Mouse (Mus musculus) midbrain, embryonic 14.5 days (tissue): ENCODE results near the gene Umodl1. TPM values are rescaled to one million over a fixed set of nuclear protein-coding genes. Genes with fewer than 3 reads are reported as not detected.

Experiments used
- ATAC-seq: fragments of 200-750 bp; cut with Nextera tagmentation; 2 replicates; pipeline ENCODE4 v1.8.0; 2017; ENCODE audit warnings: moderate number of reproducible peaks, moderate library complexity; ENCODE audit not compliant: low FRiP score, low TSS enrichment
- DNase-seq: peaks from one replicate; pipeline ENCODE4 v3.0.0-alpha.2; 2015
- H3K27ac ChIP-seq: fragments of 300-500 bp; sonication (generic); replicated peaks from 2 replicates; pipeline ENCODE4 v1.5.1; 2014; ENCODE audit warnings: mild to moderate bottlenecking, low read depth, low read length, moderate library complexity
- H3K27me3 ChIP-seq: fragments of 300-500 bp; sonication (generic); 2 replicates; pipeline ENCODE4 v1.6.1; 2014; ENCODE audit warnings: low read length, control low read depth, mixed read lengths; ENCODE audit not compliant: control insufficient read depth, insufficient read depth
- H3K36me3 ChIP-seq: fragments of 300-500 bp; sonication (generic); 2 replicates; pipeline ENCODE4 v1.6.1; 2014; ENCODE audit warnings: low read length, control low read depth; ENCODE audit not compliant: control insufficient read depth, insufficient read depth
- H3K4me1 ChIP-seq: fragments of 300-500 bp; sonication (generic); 2 replicates; pipeline ENCODE4 v1.6.1; 2014; ENCODE audit warnings: mild to moderate bottlenecking, antibody characterized with exemption, low read length, control low read depth; ENCODE audit not compliant: control insufficient read depth, insufficient read depth
- H3K4me2 ChIP-seq: fragments of 300-500 bp; sonication (generic); 2 replicates; pipeline ENCODE4 v1.6.1; 2014; ENCODE audit warnings: mild to moderate bottlenecking, low read length, moderate library complexity
- H3K4me3 ChIP-seq: fragments of 300-500 bp; sonication (generic); replicated peaks from 2 replicates; pipeline ENCODE4 v1.5.1; 2014; ENCODE audit warnings: low read depth, low read length
- H3K9ac ChIP-seq: fragments of 300-500 bp; sonication (generic); replicated peaks from 2 replicates; pipeline ENCODE4 v1.6.1; 2014; ENCODE audit warnings: mild to moderate bottlenecking, low read length, moderate library complexity
- H3K9me3 ChIP-seq: fragments of 300-500 bp; sonication (generic); 2 replicates; pipeline ENCODE4 v1.6.1; 2016; ENCODE audit warnings: low read length, control low read depth, mixed read lengths; ENCODE audit not compliant: control insufficient read depth
- WGBS: fragments of 180-500 bp; shearing (Covaris S2); extraction: QIAGEN DNeasy Blood & Tissue Kit; methylation state at CpG from one replicate; pipeline ENCODE4 v1.1.7; 2014; 5-methylcytosine and 5-hydroxymethylcytosine counted together
- polyA plus RNA-seq: library from polyadenylated mRNA; unstranded; fragments of >200 nt; fragmentation: Nextera tagmentation; extraction: Ambion mirVana; gene quantifications from 2 replicates; pipeline ENCODE4 v1.2.1, GENCODE M21; 2014

Gene Umodl1
- polyA plus RNA-seq, 1 experiment from 2014 or later, result not detected

DNA sequence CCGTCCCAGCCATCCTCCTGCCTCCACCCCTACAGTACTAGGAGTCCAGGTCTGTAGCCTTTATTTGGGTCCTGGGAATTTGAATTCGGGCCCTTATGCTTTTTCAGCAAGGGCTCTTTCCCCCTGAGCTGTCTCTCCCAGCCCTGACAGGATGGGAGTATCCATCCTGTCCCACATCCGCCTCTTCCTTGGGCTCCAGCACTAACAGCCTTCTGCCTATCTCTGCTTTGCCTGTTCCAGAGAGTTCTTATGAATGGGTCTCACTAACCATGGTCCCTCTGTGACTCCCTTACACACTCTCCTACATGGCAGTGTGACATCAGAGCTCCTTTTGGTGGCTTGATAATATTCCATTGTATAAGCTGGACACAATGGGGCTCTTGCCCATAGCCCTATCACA is 52.9 kb downstream of the Umodl1 start:
- ATAC-seq, result no peak
- H3K4me1 ChIP-seq, result no peaks in the 10 kb centered on the region
- H3K9ac ChIP-seq, result no peak overlapping the region
- no peaks in the 10 kb centered on the region for H3K27me3 ChIP-seq
- H3K9me3 ChIP-seq, result no peaks in the 10 kb centered on the region
- no peak overlapping the region for H3K4me2 ChIP-seq
- no peaks in the 10 kb centered on the region for H3K36me3 ChIP-seq
- DNase-seq, result no peak
- H3K27ac ChIP-seq, result no peak overlapping the region
- no peak overlapping the region for H3K4me3 ChIP-seq
- 85% methylated on average over 3 of the region's 3 CpGs for WGBS

DNA sequence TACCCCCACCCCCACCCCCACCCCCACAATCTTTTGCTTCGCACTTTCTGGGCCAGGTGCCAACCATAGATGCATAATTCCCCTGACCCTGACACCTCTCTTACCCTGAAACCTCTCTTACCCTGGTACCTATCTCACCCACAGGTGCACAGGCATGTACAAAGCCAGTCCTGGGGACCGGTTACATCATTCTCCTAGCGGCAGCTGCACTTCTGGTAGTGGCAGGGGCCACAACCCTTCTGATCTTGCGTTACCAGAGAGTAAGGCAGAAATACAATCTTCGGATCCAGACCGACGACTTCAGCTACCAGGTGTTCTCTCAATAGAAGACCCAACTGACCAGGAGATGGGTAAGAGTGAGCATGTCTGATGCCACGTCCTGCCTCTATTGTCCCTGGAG is 54.0 kb downstream of the Umodl1 start:
- no peak for ATAC-seq
- no peaks in the 10 kb centered on the region for H3K27me3 ChIP-seq
- H3K9ac ChIP-seq, result no peak overlapping the region
- no peak overlapping the region for H3K4me2 ChIP-seq
- DNase-seq, result no peak
- no peak overlapping the region for H3K27ac ChIP-seq
- H3K36me3 ChIP-seq, result no peaks in the 10 kb centered on the region
- H3K9me3 ChIP-seq, result no peaks in the 10 kb centered on the region
- no peak overlapping the region for H3K4me3 ChIP-seq
- WGBS, result 91% methylated on average over 8 of the region's 8 CpGs
- no peaks in the 10 kb centered on the region for H3K4me1 ChIP-seq

DNA sequence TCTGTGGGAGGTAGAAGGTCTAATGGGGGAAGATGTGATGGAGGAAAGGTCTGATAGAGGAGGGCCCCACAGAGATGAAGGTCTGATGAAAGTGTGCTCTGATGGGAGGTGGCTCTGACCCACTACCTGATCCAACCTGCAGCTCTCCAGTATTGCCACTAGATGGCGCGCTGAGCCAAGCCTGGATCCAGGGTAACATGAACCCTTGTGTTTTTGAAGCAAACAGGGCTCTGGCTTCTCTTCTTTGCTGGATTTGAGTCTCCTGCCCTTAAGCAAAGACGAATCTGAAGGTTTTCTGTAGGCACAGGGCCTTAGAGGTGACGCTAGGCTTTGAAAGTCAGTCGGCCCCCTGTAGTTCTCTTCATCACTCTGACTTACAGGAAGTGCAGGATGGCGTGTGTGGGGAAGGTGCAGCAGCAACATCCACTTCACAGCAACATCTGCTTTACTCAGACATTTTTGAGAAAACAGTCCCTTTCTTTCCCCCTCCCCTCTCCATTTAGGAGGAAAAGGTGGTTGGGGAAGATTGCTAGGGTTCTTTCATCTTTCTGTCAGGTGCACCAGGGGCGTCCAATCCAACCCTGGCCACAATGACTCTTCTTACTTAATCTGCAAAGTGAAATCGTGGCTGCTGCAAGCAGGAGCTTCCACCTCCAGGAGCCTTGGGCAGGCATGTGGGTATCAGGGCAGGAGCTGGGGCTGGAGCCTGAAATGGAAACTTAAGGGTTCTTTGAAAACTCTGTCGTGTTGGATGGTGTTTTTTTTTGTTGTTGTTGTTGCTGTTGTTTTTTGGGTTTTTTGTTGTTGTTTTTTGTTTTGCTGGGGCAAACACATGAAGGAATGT is 57.3 kb downstream of the Umodl1 start:
- Histone ChIP-seq H3K36me3 (no peaks in the 10 kb centered on the region), H3K27ac (no peak overlapping the region), H3K9ac (no peak overlapping the region), H3K27me3 (no peaks in the 10 kb centered on the region), H3K4me3 (no peak overlapping the region), H3K4me2 (no peak overlapping the region), H3K9me3 (peaks cover 3% of the 10 kb centered on the region; the same call in 1 of the 2 replicates), H3K4me1 (no peaks in the 10 kb centered on the region)
- 37% methylated on average over 9 of the region's 9 CpGs for WGBS
- DNase-seq (peak; percentile 88), ATAC-seq (no peak)

DNA sequence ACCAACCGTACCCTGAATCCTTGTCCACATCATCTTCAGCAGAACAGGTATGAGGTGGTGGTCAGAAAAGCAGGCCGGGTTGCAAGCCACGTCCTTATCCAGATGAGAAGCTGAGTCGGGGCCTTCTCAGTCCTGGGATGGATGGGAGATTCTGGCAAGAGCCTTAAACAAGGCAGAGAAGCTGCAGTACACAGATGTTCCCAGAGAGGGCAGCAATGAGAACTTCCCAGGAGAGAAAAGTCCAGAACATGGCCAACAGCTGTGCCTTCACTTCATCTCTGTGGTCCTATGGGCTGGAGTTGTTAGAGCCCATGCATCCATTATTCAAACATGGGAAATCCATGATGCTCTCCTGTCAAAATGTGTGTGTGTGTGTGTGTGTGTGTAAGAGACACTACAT is 63.8 kb downstream of the Umodl1 start:
- 72% methylated on average over 4 of the region's 4 CpGs for WGBS
- Histone ChIP-seq H3K36me3 (no peaks in the 10 kb centered on the region), H3K4me3 (no peak overlapping the region), H3K27me3 (no peaks in the 10 kb centered on the region), H3K9ac (no peak overlapping the region), H3K9me3 (peaks cover 3% of the 10 kb centered on the region; the same call in 1 of the 2 replicates), H3K4me1 (no peaks in the 10 kb centered on the region), H3K27ac (no peak overlapping the region), H3K4me2 (no peak overlapping the region)
- DNase-seq (peak; percentile 84), ATAC-seq (no peak)

DNA sequence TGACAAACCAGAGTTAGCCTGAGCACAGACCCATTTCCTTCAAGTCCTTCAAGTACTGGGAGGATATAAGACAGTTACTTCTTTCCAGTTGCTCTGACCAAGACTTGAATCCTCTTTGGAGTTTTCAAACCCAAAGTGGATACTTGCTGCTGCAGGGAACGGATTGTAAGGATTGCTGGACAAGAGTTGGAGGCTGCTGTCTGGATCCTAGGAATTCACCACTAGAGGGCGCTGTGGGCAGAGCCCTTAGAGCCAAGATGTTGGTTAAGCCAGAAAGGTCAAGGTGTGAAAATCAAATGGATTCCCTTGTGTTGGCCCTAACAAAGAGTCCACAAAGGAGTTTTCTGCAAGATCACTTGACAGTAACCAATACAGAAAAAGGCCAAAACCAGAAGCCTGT is 65.1 kb downstream of the Umodl1 start:
- no peak for ATAC-seq
- Histone ChIP-seq H3K9me3 (peaks cover 3% of the 10 kb centered on the region; the same call in 1 of the 2 replicates), H3K9ac (no peak overlapping the region), H3K4me3 (no peak overlapping the region), H3K4me2 (no peak overlapping the region), H3K27me3 (no peaks in the 10 kb centered on the region), H3K4me1 (no peaks in the 10 kb centered on the region), H3K27ac (no peak overlapping the region), H3K36me3 (no peaks in the 10 kb centered on the region)
- peak; percentile 84 for DNase-seq
- 6% methylated on average over 2 of the region's 2 CpGs for WGBS

DNA sequence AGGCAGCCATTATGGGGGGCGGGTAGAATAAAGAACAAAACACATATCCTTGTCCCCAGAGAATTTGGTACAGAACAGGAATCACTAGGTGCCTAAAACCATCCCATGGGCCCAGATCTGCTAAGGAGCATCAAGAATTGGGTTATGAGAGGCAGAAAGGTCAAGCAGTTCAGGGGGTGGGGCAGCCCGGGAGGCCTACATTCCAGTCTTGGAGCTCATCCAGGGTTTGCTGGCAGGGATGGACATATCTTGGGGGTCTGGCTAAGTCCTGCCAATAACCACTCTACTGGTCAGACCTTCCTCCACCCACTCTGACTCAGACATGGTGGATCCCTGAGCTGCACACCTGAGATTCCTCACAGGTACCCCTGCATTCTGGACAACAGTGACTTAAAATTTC is 65.6 kb downstream of the Umodl1 start:
- Histone ChIP-seq H3K9ac (no peak overlapping the region), H3K27me3 (no peaks in the 10 kb centered on the region), H3K4me3 (no peak overlapping the region), H3K36me3 (no peaks in the 10 kb centered on the region), H3K9me3 (peaks cover 3% of the 10 kb centered on the region; the same call in 1 of the 2 replicates), H3K4me1 (no peaks in the 10 kb centered on the region), H3K4me2 (no peak overlapping the region), H3K27ac (no peak overlapping the region)
- 89% methylated on average over 2 of the region's 2 CpGs for WGBS
- ATAC-seq, result no peak
- DNase-seq, result no peak

DNA sequence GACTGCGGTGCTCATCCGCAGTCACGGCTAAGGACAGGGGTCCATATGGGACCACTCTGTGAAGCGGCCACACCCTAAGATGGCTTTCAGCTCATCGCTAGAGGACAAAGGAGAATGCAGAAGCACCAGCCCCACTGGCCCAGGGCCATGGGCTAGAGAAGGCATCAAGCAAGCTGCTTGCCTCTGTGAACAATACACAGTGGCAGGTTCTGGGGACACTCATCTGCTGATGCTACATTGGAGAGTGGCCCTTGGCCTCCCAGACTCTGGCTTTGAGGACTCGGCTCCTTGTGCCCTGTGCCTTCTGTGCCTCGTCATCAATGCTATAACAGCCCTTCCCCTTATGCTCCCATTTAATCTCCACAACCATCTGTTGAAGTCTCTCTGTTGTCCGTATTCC is 66.8 kb downstream of the Umodl1 start:
- Histone ChIP-seq H3K9me3 (peaks cover 3% of the 10 kb centered on the region; the same call in 1 of the 2 replicates), H3K9ac (no peak overlapping the region), H3K36me3 (no peaks in the 10 kb centered on the region), H3K4me1 (no peaks in the 10 kb centered on the region), H3K4me2 (no peak overlapping the region), H3K27me3 (no peaks in the 10 kb centered on the region), H3K27ac (no peak overlapping the region), H3K4me3 (no peak overlapping the region)
- ATAC-seq, result no peak
- WGBS, result 84% methylated on average over 8 of the region's 8 CpGs
- no peak for DNase-seq

DNA sequence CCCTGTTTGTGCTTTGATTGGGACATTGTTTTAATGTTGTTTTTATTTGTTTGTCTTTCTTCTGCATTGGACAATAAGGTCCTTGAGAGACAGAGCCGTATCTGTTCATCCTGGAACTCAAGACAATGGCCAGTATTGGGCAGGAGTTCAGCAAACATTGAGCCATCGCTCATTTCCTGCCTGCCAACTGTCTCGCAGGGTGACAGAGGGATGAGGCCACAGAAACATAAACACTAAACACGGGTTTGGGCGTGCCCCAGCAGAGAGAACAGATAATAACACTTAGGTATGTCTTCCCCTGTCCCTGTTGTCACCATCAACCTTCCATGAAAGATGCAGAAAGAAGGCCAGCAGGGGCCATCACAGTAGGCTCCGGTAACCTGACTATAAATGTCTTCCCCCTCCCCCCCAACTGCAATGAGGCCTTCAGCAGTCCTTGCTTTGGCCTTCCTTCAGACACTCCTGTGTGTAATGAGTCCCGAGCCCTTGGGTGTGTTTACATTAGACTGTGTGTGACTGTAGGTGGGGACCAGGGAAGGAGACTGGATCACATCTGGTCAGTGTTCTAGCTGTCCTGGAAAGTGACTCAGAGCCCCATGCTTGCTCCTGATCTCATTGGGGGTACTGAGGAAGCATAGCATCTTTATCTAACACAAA is 69.8 kb downstream of the Umodl1 start:
- H3K4me2 ChIP-seq, result no peak overlapping the region
- 84% methylated on average over 7 of the region's 7 CpGs for WGBS
- no peak for ATAC-seq
- no peaks in the 10 kb centered on the region for H3K27me3 ChIP-seq
- H3K4me3 ChIP-seq, result no peak overlapping the region
- no peaks in the 10 kb centered on the region for H3K4me1 ChIP-seq
- H3K9ac ChIP-seq, result no peak overlapping the region
- DNase-seq, result no peak
- H3K9me3 ChIP-seq, result no peaks in the 10 kb centered on the region
- H3K36me3 ChIP-seq, result no peaks in the 10 kb centered on the region
- H3K27ac ChIP-seq, result no peak overlapping the region

DNA sequence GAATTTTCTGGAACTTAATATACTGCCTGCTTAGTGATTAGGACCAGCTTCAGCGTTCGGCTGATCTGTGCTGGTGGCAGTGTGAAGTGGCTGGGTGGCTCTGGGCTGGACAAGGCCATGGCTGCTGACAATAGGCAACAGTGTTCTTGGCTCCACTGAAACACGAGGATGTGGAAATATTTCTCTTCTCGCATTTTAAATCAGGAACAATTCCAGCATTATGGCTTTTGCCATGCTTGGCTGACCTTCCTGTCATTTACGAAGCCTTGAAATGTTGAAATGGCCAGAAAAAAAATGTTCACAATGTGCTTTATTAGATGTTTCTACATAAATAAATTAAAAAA is 70.3 kb downstream of the Umodl1 start:
- no peaks in the 10 kb centered on the region for H3K4me1 ChIP-seq
- H3K36me3 ChIP-seq, result no peaks in the 10 kb centered on the region
- H3K9me3 ChIP-seq, result no peaks in the 10 kb centered on the region
- no peak overlapping the region for H3K9ac ChIP-seq
- H3K4me2 ChIP-seq, result no peak overlapping the region
- ATAC-seq (no peak), DNase-seq (no peak)
- H3K4me3 ChIP-seq, result no peak overlapping the region
- 75% methylated on average over 5 of the region's 5 CpGs for WGBS
- no peak overlapping the region for H3K27ac ChIP-seq
- H3K27me3 ChIP-seq, result no peaks in the 10 kb centered on the region
